Mouse (Mus musculus) kidney, embryonic 16.5 days (tissue): ENCODE measurements around the gene Chst13. TPM values are rescaled to one million over a fixed set of nuclear protein-coding genes. Genes with fewer than 3 reads are reported as not detected.

Source experiments
- ATAC-seq: fragments of 200-750 bp; cut with Nextera tagmentation; 2 replicates; pipeline ENCODE4 v1.8.0; 2017; ENCODE audit warnings: moderate TSS enrichment; ENCODE audit not compliant: low FRiP score, low TSS enrichment
- H3K27ac ChIP-seq: fragments of 300-500 bp; sonication (generic); 2 replicates; pipeline ENCODE4 v1.5.1; 2014; ENCODE audit warnings: low read length
- H3K27me3 ChIP-seq: fragments of 300-500 bp; sonication (generic); 2 replicates; pipeline ENCODE4 v1.6.1; 2014; ENCODE audit warnings: low read length, control low read depth, mixed read lengths; ENCODE audit not compliant: insufficient read depth
- H3K36me3 ChIP-seq: fragments of 300-500 bp; sonication (generic); 2 replicates; pipeline ENCODE4 v1.6.1; 2014; ENCODE audit warnings: low read length, control low read depth, mixed read lengths; ENCODE audit not compliant: insufficient read depth
- H3K4me1 ChIP-seq: fragments of 300-500 bp; sonication (generic); 2 replicates; pipeline ENCODE4 v1.6.1; 2014; ENCODE audit warnings: low read length, control low read depth, mixed read lengths; ENCODE audit not compliant: insufficient read depth
- H3K4me2 ChIP-seq: fragments of 300-500 bp; sonication (generic); replicated peaks from 2 replicates; pipeline ENCODE4 v1.6.1; 2014; ENCODE audit warnings: low read depth, low read length
- H3K4me3 ChIP-seq: fragments of 300-500 bp; sonication (generic); 2 replicates; pipeline ENCODE4 v1.5.1; 2014; ENCODE audit warnings: mild to moderate bottlenecking, low read length
- H3K9ac ChIP-seq: fragments of 300-500 bp; sonication (generic); replicated peaks from 2 replicates; pipeline ENCODE4 v1.6.1; 2014; ENCODE audit warnings: low read length
- H3K9me3 ChIP-seq: fragments of 300-500 bp; sonication (generic); 2 replicates; pipeline ENCODE4 v1.6.1; 2016; ENCODE audit warnings: low read length, control low read depth
- WGBS: fragments of 180-500 bp; shearing (Covaris S2); extraction: QIAGEN DNeasy Blood & Tissue Kit; methylation state at CpG from one replicate; pipeline ENCODE4 v1.1.7; 2014; 5-methylcytosine and 5-hydroxymethylcytosine counted together
- polyA plus RNA-seq: library from polyadenylated mRNA; unstranded; fragments of >200 nt; fragmentation: Nextera tagmentation; extraction: Ambion mirVana; gene quantifications from 2 replicates; pipeline ENCODE4 v1.2.1, GENCODE M21; 2015

Chst13 gene
- polyA plus RNA-seq, 1 experiment from 2014 or later: 5.8 TPM

- Histone ChIP-seq H3K36me3 (no peaks in the 10 kb centered on the region), H3K9ac (no peak overlapping the region), H3K4me3 (no peak overlapping the region), H3K4me1 (no peaks in the 10 kb centered on the region), H3K27ac (no peak overlapping the region), H3K27me3 (no peaks in the 10 kb centered on the region), H3K4me2 (no peak overlapping the region), H3K9me3 (no peaks in the 10 kb centered on the region)
- no peak for ATAC-seq
- WGBS: 51% methylated on average over 12 of the region's 12 CpGs
These were observed 36.7 kb downstream of the Chst13 start for GRCm38 (mm10) chr6:90288265-90288664.

Other genes with a start within 250 kb of the Chst13 start
- not detected in 2 replicates for gene Vmn1r49, start 246.7 kb downstream of the Chst13 start, polyA plus RNA-seq
- gene Vmn1r50, start 223.8 kb downstream of the Chst13 start, polyA plus RNA-seq: not detected in 2 replicates
- gene Vmn1r51, start 202.6 kb downstream of the Chst13 start, polyA plus RNA-seq: not detected in 2 replicates
- not detected in 2 replicates for gene Vmn1r52, start 150.4 kb downstream of the Chst13 start, polyA plus RNA-seq
- not detected in 2 replicates for gene V1ra8, start 122.4 kb downstream of the Chst13 start, polyA plus RNA-seq
- gene Vmn1r53, start 100.7 kb downstream of the Chst13 start, polyA plus RNA-seq: not detected in 2 replicates
- gene Vmn1r54, start 78.9 kb downstream of the Chst13 start, polyA plus RNA-seq: not detected in 2 replicates
- gene BC048671, start 24.0 kb downstream of the Chst13 start, polyA plus RNA-seq: not detected in 2 replicates
- 0.15 and 0.19 TPM in 2 replicates for gene Uroc1, start 8.1 kb upstream of the Chst13 start, polyA plus RNA-seq
- gene Zxdc, start 44.3 kb upstream of the Chst13 start, polyA plus RNA-seq: 6.4 and 7.5 TPM in 2 replicates
- 0.49 and 0.62 TPM in 2 replicates for gene Cfap100, start 103.6 kb upstream of the Chst13 start, polyA plus RNA-seq
- 16.1 TPM in 2 replicates for gene Klf15, start 137.4 kb upstream of the Chst13 start, polyA plus RNA-seq
- gene Aldh1l1, start 161.2 kb upstream of the Chst13 start, polyA plus RNA-seq: 21.1 and 23.4 TPM in 2 replicates